Mouse (Mus musculus): ENCODE measurements around the gene Tekt1. TPM values are rescaled to one million over a fixed set of nuclear protein-coding genes. Genes with fewer than 3 reads are reported as not detected.

Tekt1 gene
- total RNA-seq (2015; ENCODE audit: low replicate concordance) (not detected in 2 replicates), total RNA-seq (2017; ENCODE audit: low replicate concordance) (not detected in 2 replicates)

DNA sequence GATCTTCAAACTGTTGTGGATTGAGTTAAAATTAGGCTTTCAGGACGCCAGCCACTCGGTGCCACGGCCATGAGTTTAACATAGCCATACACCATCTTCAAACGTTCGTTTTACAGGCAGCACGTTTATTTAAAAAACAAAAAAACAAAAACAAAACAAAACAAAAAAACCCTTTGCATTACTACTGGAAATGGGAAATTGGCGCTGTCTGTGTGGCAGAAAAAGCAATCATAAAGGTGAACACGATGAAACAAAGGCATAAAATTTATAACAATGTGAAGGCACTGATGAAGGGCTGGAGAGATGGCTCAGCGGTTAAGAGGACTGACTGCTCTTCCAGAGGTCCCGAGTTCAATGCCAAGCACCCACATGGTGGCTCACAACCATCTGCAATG is at the start of gene Tekt1:
Gene Tekt1 (minus strand): TSS at position 96 of the 395 bp plus-strand sequence.
- no peak for ATAC-seq (replicated peaks; ENCODE audit: low FRiP score, poor library complexity, severe bottlenecking)

DNA sequence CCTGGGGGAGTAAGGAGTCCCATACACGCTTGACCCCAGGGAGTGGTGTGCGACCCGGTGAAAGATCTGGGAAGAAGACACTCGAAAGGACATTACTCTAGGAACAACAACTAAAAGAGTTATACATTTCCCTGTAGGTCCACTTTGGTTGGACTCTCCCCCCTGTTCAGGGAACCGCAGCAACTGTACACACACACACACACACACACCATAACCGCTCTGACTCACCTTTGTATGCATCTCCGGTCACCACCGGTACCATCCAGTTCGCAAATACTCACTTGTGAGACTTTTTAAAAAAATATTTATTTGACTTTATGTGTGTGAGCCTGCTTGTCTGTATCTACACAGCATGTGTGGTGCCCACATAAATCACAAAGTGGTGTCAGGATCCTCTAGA is 49.7 kb upstream of the Tekt1 start:
- ATAC-seq (replicated peaks; ENCODE audit: low FRiP score, poor library complexity, severe bottlenecking): no peak

DNA sequence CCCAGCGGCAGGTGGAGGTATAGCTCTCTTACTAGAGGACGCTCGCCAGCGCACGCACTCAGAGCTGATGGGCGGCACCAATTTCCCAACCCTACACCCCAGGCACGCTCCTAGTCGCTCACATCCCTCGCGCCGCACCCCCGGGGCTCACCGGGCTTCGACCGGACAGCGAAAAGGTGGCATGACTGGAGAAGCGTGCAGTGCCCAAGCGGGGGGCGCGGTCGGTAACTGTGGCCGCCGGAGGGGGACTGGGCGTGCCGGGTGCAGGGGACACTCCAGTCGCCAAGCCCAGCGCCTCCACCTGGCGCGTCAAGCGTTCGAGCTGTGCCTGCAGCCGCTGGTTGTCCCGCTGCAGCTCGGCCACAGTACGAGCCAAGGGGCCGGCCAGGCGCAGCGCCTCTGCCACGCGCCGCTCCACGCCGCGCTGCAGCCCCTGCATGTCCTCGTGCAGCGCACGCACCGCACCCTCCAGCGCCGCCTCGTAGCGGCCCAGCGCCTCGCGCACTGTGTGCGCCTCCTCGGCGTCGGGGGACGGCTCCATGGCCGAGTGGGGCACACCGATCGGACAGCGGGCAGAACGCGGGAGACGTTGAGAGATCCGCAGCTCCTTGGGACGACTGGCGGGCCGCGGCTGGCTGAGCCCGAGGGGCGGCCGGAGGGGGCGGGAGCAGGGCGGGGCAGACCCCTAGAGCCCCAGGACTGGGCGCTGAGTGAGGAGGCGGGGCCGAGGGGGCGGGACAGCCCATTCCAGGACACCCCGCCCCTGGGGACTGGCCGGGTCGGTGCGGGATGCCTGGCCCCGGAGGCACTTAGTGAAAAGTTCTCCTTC is 49.1 kb upstream of the Tekt1 start, which contains the start of gene Smtnl2:
Gene Smtnl2 (minus strand): TSS at position 621 of the 829 bp plus-strand sequence.
- ATAC-seq (replicated peaks; ENCODE audit: low FRiP score, poor library complexity, severe bottlenecking): no peak

GRCm38 (mm10) chr11:72410521-72411092 is 48.4 kb upstream of the Tekt1 start:
- no peak for ATAC-seq (replicated peaks; ENCODE audit: low FRiP score, poor library complexity, severe bottlenecking)

DNA sequence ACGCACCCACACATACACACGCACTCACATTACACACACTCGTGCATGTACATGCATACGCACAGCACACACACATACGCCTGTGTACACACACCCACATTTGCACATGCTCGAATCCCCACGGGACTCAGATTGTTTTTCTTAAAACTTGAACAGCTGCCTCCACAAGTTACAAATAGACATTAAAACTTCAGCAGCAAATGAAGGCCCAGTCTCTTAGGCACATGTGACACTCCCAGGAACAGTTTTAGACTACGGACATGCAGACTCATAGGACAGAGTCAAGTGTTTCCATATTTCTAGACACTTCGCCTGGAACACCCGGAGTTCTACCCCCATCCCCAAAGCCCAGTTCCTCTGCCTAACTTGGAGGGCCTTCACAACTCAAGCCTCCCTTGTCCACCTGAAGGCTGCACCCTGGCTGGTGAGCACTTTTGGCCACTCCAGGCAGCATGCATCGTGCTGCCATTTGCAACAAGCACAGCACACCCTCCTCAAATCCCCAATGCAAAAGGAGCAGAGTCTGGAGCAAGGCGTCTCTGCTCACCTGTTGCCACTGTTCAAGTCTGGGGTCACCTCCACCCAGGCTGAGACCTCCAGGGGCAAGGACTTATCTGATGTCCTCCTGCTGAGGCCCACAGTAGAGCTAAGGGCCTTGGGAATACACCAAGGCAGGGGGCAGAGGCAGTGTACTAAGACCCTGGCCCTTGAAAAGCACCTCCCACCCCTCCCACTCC is 47.6 kb upstream of the Tekt1 start:
- no peak for ATAC-seq (replicated peaks; ENCODE audit: low FRiP score, poor library complexity, severe bottlenecking)

DNA sequence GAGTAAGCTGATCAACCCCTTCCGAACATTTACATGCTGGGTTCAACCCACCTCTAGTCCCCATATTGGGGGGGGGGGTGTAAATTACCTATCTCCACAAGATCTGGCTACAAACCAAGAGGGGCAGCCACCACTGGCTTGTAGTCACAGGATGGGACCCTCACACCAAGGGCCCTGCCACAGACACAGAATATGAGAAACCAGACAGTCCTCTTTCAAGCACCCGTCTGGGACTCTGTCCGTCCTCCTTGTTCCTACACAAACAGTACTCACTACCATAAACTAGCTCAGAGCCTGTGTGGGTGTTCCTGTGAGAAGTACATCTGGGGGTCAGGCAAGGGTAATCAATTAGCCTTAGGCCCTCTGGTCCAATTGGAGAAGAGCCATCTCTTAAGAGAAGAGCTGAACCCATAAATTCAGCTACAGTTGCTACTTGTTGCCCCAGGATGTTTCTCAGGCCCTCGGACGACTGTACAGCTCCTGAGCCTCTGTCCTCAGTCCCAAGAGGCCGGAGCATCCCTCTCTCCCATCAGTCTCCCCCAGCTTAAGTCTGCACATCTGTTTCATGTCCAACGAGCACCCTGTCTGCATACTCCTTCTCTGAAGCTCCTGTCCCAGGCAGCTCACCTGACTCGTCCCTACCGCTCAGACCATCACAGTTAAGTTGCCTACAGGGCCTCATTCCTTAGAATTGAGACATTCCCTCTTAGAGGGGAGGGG is 46.4 kb upstream of the Tekt1 start:
- no peak for ATAC-seq (replicated peaks; ENCODE audit: low FRiP score, poor library complexity, severe bottlenecking)

GRCm38 (mm10) chr11:72407574-72407973 is 45.3 kb upstream of the Tekt1 start:
- no peak for ATAC-seq (replicated peaks; ENCODE audit: low FRiP score, poor library complexity, severe bottlenecking)

DNA sequence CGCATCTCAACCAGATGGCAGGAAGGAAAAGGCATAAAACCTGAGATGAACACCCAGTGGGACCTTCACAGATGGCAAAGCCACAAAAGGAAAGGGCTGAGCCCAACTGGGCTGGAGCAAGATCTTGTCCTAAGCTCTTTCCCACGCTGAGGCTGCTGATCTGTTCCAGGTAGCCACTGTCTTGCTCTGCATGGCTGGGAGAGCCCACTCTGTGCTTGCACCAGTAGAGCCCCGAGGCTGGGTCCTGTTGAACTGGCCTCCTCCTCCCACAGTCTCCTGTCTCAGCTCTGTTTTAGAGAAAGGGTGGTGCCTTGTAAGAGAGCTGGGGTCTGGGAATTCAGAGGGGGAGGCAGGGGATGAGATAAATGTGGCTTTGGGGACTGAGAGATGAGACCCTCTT is 44.8 kb upstream of the Tekt1 start:
- ATAC-seq (replicated peaks; ENCODE audit: low FRiP score, poor library complexity, severe bottlenecking): no peak

DNA sequence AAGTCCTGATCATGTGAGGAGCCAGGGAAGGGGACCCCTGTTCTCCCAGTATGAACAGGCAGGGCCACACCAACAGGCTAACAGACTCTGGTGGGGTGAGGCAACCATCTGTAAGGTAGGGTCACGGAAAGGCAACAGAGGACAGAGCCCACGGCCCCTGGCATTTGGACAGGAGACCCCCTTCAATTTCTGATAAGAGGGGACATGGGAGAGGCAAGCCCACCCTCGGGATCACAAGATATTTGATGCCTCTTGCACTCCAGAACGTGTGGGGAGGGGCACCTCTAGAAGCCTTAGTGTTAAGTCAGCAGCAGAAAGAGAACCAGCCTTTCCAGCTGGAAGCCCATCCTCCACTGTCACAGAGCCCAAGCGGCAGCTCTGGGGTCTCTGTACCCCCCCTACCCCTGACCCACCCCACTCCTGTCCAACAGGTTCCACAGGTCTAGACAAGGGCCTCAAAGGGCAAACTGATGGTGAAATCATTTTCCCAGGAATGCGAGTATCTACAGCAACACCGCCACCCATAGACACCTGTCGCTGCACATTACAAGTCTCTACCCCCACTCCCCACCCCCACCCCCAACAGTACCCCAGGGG is 43.9 kb upstream of the Tekt1 start:
- no peak for ATAC-seq (replicated peaks; ENCODE audit: low FRiP score, poor library complexity, severe bottlenecking)

DNA sequence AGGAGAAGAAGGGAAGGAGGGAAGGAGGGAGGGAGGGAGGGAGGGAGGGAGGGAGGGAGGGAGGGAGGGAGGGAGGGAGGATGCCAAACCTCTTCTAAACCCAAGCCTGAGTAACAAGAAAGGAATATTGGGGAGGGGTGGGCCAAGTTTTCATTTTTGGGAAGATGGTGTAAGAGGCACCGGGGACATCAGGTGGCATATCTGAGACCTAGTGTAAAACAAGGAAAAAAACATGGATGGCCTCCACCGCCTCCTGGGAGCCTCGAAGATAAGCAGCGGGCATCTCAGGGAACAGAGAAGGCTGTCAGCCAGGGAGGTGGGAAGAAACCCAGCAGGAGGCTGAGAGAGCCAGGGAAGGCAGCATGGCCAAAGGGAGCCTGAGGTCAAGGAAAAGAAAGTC is 43.3 kb upstream of the Tekt1 start:
- no peak for ATAC-seq (replicated peaks; ENCODE audit: low FRiP score, poor library complexity, severe bottlenecking)

GRCm38 (mm10) chr11:72402969-72403368 is 40.7 kb upstream of the Tekt1 start:
- no peak for ATAC-seq (replicated peaks; ENCODE audit: low FRiP score, poor library complexity, severe bottlenecking)

DNA sequence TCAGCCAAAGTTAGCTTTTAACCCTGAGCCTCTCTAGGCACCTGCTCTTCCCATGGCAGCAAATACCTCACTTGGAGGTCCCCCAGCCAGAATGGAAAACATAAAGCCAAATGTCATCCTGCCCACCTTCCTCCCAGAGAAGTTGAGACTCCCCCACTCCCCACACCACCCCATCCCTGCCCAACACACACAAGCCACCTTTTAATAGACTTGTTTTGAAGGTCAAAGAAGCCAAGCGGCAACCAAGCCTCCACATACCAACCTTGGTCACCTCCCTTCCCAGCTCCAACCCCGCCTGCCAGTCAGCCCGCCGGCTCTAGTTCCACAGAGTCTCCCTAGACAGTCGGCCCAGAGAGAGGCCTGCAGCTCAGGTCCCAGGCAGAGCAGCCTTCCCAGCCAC is 39.8 kb upstream of the Tekt1 start:
- no peak for ATAC-seq (replicated peaks; ENCODE audit: low FRiP score, poor library complexity, severe bottlenecking)

DNA sequence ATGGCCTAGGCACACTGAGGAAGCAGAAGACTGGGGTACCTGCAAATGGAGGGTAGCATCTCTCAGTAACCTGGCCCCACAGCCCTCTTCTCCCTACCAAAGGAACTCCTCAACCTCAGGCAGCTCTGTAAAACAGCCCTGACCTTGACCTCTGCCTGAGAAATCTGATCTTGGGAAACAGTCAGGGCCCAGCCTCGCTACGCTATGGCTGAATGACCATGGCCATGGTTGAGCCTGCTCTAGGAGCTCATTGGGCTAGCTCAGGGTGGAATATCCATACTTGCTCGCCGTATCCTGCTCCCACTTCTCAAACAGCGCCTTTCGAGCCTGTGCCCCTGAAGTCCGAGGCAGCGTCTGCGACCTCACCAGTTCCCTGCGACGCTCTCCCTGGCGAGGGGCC is 38.8 kb upstream of the Tekt1 start:
- ATAC-seq (replicated peaks; ENCODE audit: low FRiP score, poor library complexity, severe bottlenecking): no peak

GRCm38 (mm10) chr11:72397811-72398525 is 35.7 kb upstream of the Tekt1 start:
- no peak for ATAC-seq (replicated peaks; ENCODE audit: low FRiP score, poor library complexity, severe bottlenecking)

DNA sequence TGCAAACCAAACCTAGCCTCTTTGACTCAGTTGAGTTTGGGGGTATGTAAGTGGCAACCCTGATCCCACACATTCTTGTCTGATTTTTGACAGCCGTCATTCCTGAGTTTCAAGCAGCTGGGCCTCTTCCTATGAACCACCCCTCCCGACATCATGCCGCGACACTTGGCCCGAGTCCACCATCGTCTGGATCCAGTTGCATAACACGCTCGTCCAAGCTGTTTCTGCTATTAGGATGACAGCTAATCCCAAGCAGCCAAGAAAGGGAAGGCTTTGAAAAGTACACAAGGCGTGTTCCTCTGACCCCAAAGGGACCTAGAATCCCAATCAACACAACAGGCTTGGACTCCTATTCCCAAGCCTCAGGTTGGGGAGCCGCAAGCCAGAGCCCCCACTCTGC is 34.8 kb upstream of the Tekt1 start:
- no peak for ATAC-seq (replicated peaks; ENCODE audit: low FRiP score, poor library complexity, severe bottlenecking)

DNA sequence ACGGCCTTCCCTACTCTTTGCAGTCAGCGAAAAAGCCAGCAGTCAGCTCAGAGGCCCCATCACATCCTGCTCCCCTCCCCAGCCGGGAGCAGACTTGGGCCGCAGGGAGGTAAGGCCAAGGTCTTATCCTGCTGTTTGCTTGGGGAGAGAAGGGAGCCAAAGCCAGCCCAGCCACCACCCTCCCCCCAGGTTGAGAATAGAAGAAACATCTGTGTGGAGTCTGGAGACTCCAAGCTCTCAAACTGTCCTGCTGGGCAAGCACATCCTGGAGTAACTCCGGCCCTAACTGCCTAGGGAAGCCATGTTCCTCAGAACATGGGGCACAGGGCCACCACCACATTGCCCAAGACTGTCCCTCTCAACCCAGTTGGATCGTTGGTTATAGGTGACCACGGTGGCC is 34.4 kb upstream of the Tekt1 start:
- no peak for ATAC-seq (replicated peaks; ENCODE audit: low FRiP score, poor library complexity, severe bottlenecking)

GRCm38 (mm10) chr11:72395652-72396051 is 33.4 kb upstream of the Tekt1 start:
- no peak for ATAC-seq (replicated peaks; ENCODE audit: low FRiP score, poor library complexity, severe bottlenecking)

DNA sequence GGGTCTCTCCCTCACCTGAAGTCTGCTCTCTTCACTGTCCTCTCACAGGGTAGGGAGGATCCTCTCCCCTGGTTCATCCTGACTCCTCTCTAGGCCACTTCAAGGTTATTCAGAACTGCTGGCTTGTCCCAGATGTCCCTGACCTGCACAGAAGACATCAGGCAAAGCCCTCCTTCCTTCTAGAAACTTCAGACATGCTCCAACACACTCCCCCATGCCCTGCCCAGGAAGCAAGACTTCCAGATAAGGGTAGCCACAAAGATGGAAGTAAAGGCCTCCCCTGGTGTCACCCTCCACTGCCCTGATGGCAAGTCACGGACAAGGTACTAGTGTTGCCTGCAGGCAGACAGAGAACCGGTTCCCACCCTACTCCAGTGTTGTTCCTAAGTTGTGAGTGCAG is 32.5 kb upstream of the Tekt1 start:
- ATAC-seq (replicated peaks; ENCODE audit: low FRiP score, poor library complexity, severe bottlenecking): no peak

DNA sequence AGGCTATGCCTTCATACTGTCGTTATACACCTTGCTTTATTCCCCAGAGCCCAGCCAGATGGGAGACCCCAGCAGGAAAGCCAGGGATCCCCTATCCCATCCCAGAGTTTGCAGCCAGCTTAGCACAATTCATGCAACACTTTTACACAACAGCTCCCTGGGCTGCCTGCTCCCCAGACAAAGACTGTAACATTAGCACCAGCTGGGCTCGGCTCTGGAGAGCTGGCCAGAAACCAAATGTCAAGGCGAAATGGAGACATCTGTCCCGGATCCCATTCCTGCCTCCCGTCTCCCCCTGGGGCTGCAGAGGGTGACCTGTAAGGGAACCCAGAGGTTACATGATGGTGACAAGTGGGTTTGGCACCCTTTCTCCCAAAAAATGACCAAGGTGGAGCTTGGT is 31.4 kb upstream of the Tekt1 start:
- ATAC-seq (replicated peaks; ENCODE audit: low FRiP score, poor library complexity, severe bottlenecking): no peak
